Mouse (Mus musculus) forebrain, embryonic 15.5 days (tissue): ENCODE measurements around the gene Magi2. TPM values are rescaled to one million over a fixed set of nuclear protein-coding genes. Genes with fewer than 3 reads are reported as not detected.

Experiments used
- ATAC-seq: fragments of 200-750 bp; cut with Nextera tagmentation; replicated peaks from 2 replicates; pipeline ENCODE4 v1.8.0; 2017; ENCODE audit warnings: mild to moderate bottlenecking, moderate TSS enrichment, moderate library complexity
- H3K27ac ChIP-seq: fragments of 300-500 bp; sonication (generic); replicated peaks from 2 replicates; pipeline ENCODE4 v1.5.1; 2015; ENCODE audit warnings: mild to moderate bottlenecking, inconsistent platforms
- H3K27me3 ChIP-seq: fragments of 300-500 bp; sonication (generic); 2 replicates; pipeline ENCODE4 v1.6.1; 2015; ENCODE audit warnings: inconsistent platforms
- H3K36me3 ChIP-seq: fragments of 300-500 bp; sonication (generic); 2 replicates; pipeline ENCODE4 v1.6.1; 2015; ENCODE audit warnings: mild to moderate bottlenecking, inconsistent platforms
- H3K4me1 ChIP-seq: fragments of 300-500 bp; sonication (generic); 2 replicates; pipeline ENCODE4 v1.6.1; 2015; ENCODE audit warnings: inconsistent platforms
- H3K4me2 ChIP-seq: fragments of 300-500 bp; sonication (generic); replicated peaks from 2 replicates; pipeline ENCODE4 v1.6.1; 2015; ENCODE audit warnings: mild to moderate bottlenecking, inconsistent platforms
- H3K4me3 ChIP-seq: fragments of 300-500 bp; sonication (generic); 2 replicates; pipeline ENCODE4 v1.5.1; 2015; ENCODE audit warnings: mild to moderate bottlenecking, inconsistent platforms
- H3K9ac ChIP-seq: fragments of 300-500 bp; sonication (generic); replicated peaks from 2 replicates; pipeline ENCODE4 v1.6.1; 2015; ENCODE audit warnings: mild to moderate bottlenecking, inconsistent platforms
- H3K9me3 ChIP-seq: fragments of 300-500 bp; sonication (generic); 2 replicates; pipeline ENCODE4 v1.6.1; 2016; ENCODE audit warnings: inconsistent platforms
- WGBS: fragments of 180-500 bp; shearing (Covaris S2); methylation state at CpG from one replicate; pipeline ENCODE4 v1.1.7; 2015; ENCODE audit warnings: mixed read lengths; 5-methylcytosine and 5-hydroxymethylcytosine counted together
- polyA plus RNA-seq: library from polyadenylated mRNA; unstranded; fragments of >200 nt; fragmentation: Nextera tagmentation; extraction: Ambion mirVana; gene quantifications from 2 replicates; pipeline ENCODE4 v1.2.1, GENCODE M21; 2015

The Magi2 gene
- polyA plus RNA-seq, 1 experiment from 2014 or later, result 27.2 TPM

- ATAC-seq, result no peak
- Histone ChIP-seq H3K4me2 (no peak overlapping the region), H3K4me3 (no peak overlapping the region), H3K27me3 (no peaks in the 10 kb centered on the region), H3K27ac (no peak overlapping the region), H3K9me3 (no peaks in the 10 kb centered on the region), H3K36me3 (no peaks in the 10 kb centered on the region), H3K4me1 (no peaks in the 10 kb centered on the region), H3K9ac (no peak overlapping the region)
- 56% methylated on average over 8 of the region's 8 CpGs for WGBS
Observed at GRCm38 (mm10) chr5:20634822-20635221, 1408.0 kb downstream of the Magi2 start.

GRCm38 (mm10) chr5:20637300-20637989 is 1410.6 kb downstream of the Magi2 start:
- no peak overlapping the region for H3K4me3 ChIP-seq
- H3K4me2 ChIP-seq, result no peak overlapping the region
- peak; percentile 21; the same call in 1 of the 2 replicates for ATAC-seq
- peaks cover 20% of the 10 kb centered on the region for H3K4me1 ChIP-seq
- H3K9me3 ChIP-seq, result no peaks in the 10 kb centered on the region
- H3K27ac ChIP-seq, result no peak overlapping the region
- H3K27me3 ChIP-seq, result no peaks in the 10 kb centered on the region
- 81% methylated on average over 5 of the region's 5 CpGs for WGBS
- no peak overlapping the region for H3K9ac ChIP-seq
- no peaks in the 10 kb centered on the region for H3K36me3 ChIP-seq

- H3K9me3 ChIP-seq, result no peaks in the 10 kb centered on the region
- no peak for ATAC-seq
- no peaks in the 10 kb centered on the region for H3K36me3 ChIP-seq
- 24% methylated on average over 7 of the region's 7 CpGs for WGBS
- H3K27me3 ChIP-seq, result no peaks in the 10 kb centered on the region
- no peak overlapping the region for H3K4me2 ChIP-seq
- H3K4me3 ChIP-seq, result no peak overlapping the region
- H3K4me1 ChIP-seq, result peaks cover 21% of the 10 kb centered on the region
- no peak overlapping the region for H3K9ac ChIP-seq
- H3K27ac ChIP-seq, result peak overlapping the region; percentile 1; the same call in 1 of the 2 replicates
Observed at GRCm38 (mm10) chr5:20642196-20642595, 1415.4 kb downstream of the Magi2 start.

- no peak for ATAC-seq
Observed at GRCm38 (mm10) chr5:20643741-20644140, 1416.9 kb downstream of the Magi2 start.

GRCm38 (mm10) chr5:20646947-20647346 is 1420.1 kb downstream of the Magi2 start:
- Histone ChIP-seq H3K27ac (no peak overlapping the region), H3K4me3 (no peak overlapping the region), H3K36me3 (no peaks in the 10 kb centered on the region), H3K27me3 (no peaks in the 10 kb centered on the region), H3K4me2 (no peak overlapping the region), H3K9ac (no peak overlapping the region), H3K4me1 (peaks cover 6% of the 10 kb centered on the region), H3K9me3 (no peaks in the 10 kb centered on the region)
- ATAC-seq, result no peak
- WGBS, result 87% methylated on average over 3 of the region's 3 CpGs

More at GRCm38 (mm10) chr5:20643741-20644140, 1416.9 kb downstream of the Magi2 start:
- no peak overlapping the region for H3K4me3 ChIP-seq
- H3K4me1 ChIP-seq, result peaks cover 21% of the 10 kb centered on the region
- WGBS, result 93% methylated on average over 1 of the region's 1 CpGs
- H3K4me2 ChIP-seq, result no peak overlapping the region
- no peaks in the 10 kb centered on the region for H3K27me3 ChIP-seq
- no peaks in the 10 kb centered on the region for H3K9me3 ChIP-seq
- H3K9ac ChIP-seq, result no peak overlapping the region
- no peaks in the 10 kb centered on the region for H3K36me3 ChIP-seq
- no peak overlapping the region for H3K27ac ChIP-seq

GRCm38 (mm10) chr5:20653425-20654185 is 1426.8 kb downstream of the Magi2 start:
- 71% methylated on average over 11 of the region's 11 CpGs for WGBS
- no peak overlapping the region for H3K4me2 ChIP-seq
- H3K9ac ChIP-seq, result no peak overlapping the region
- H3K4me3 ChIP-seq, result no peak overlapping the region
- H3K4me1 ChIP-seq, result no peaks in the 10 kb centered on the region
- no peak overlapping the region for H3K27ac ChIP-seq
- ATAC-seq, result no peak
- no peaks in the 10 kb centered on the region for H3K36me3 ChIP-seq
- H3K9me3 ChIP-seq, result no peaks in the 10 kb centered on the region
- H3K27me3 ChIP-seq, result no peaks in the 10 kb centered on the region

- H3K4me3 ChIP-seq, result no peak overlapping the region
- no peak overlapping the region for H3K9ac ChIP-seq
- H3K4me1 ChIP-seq, result no peaks in the 10 kb centered on the region
- H3K27ac ChIP-seq, result no peak overlapping the region
- no peaks in the 10 kb centered on the region for H3K36me3 ChIP-seq
- H3K9me3 ChIP-seq, result no peaks in the 10 kb centered on the region
- H3K4me2 ChIP-seq, result no peak overlapping the region
- H3K27me3 ChIP-seq, result no peaks in the 10 kb centered on the region
- WGBS, result 79% methylated on average over 10 of the region's 10 CpGs
- no peak for ATAC-seq
Observed at GRCm38 (mm10) chr5:20654766-20655472, 1428.1 kb downstream of the Magi2 start.

- ATAC-seq, result no peak
- Histone ChIP-seq H3K4me2 (no peak overlapping the region), H3K36me3 (no peaks in the 10 kb centered on the region), H3K4me3 (no peak overlapping the region), H3K27ac (no peak overlapping the region), H3K9me3 (no peaks in the 10 kb centered on the region), H3K27me3 (no peaks in the 10 kb centered on the region), H3K9ac (no peak overlapping the region), H3K4me1 (no peaks in the 10 kb centered on the region)
- WGBS, result 91% methylated on average over 5 of the region's 5 CpGs
Observed at GRCm38 (mm10) chr5:20657056-20657455, 1430.2 kb downstream of the Magi2 start.

GRCm38 (mm10) chr5:20667601-20668000 is 1440.8 kb downstream of the Magi2 start:
- Histone ChIP-seq H3K4me1 (no peaks in the 10 kb centered on the region), H3K9me3 (no peaks in the 10 kb centered on the region), H3K9ac (no peak overlapping the region), H3K4me3 (no peak overlapping the region), H3K27ac (no peak overlapping the region), H3K27me3 (no peaks in the 10 kb centered on the region), H3K36me3 (no peaks in the 10 kb centered on the region), H3K4me2 (no peak overlapping the region)
- ATAC-seq, result no peak
- 95% methylated on average over 8 of the region's 8 CpGs for WGBS

- no peak overlapping the region for H3K9ac ChIP-seq
- H3K36me3 ChIP-seq, result no peaks in the 10 kb centered on the region
- H3K4me3 ChIP-seq, result no peak overlapping the region
- ATAC-seq, result no peak
- 91% methylated on average over 10 of the region's 10 CpGs for WGBS
- no peaks in the 10 kb centered on the region for H3K9me3 ChIP-seq
- H3K4me2 ChIP-seq, result no peak overlapping the region
- no peaks in the 10 kb centered on the region for H3K4me1 ChIP-seq
- no peak overlapping the region for H3K27ac ChIP-seq
- no peaks in the 10 kb centered on the region for H3K27me3 ChIP-seq
Observed at GRCm38 (mm10) chr5:20668736-20669355, 1442.0 kb downstream of the Magi2 start.

- Histone ChIP-seq H3K4me2 (no peak overlapping the region), H3K27me3 (no peaks in the 10 kb centered on the region), H3K9ac (no peak overlapping the region), H3K4me3 (no peak overlapping the region), H3K9me3 (no peaks in the 10 kb centered on the region), H3K4me1 (no peaks in the 10 kb centered on the region), H3K36me3 (no peaks in the 10 kb centered on the region), H3K27ac (no peak overlapping the region)
- no peak for ATAC-seq
- WGBS, result 90% methylated on average over 5 of the region's 5 CpGs
Observed at GRCm38 (mm10) chr5:20669456-20669855, 1442.6 kb downstream of the Magi2 start.

- no peaks in the 10 kb centered on the region for H3K36me3 ChIP-seq
- no peak overlapping the region for H3K4me2 ChIP-seq
- no peaks in the 10 kb centered on the region for H3K27me3 ChIP-seq
- 50% methylated on average over 1 of the region's 1 CpGs for WGBS
- H3K4me1 ChIP-seq, result peaks cover 10% of the 10 kb centered on the region; the same call in 1 of the 2 replicates
- H3K9ac ChIP-seq, result no peak overlapping the region
- H3K27ac ChIP-seq, result no peak overlapping the region
- no peak overlapping the region for H3K4me3 ChIP-seq
- ATAC-seq, result no peak
- no peaks in the 10 kb centered on the region for H3K9me3 ChIP-seq
Observed at GRCm38 (mm10) chr5:20671826-20672225, 1445.0 kb downstream of the Magi2 start.
